Mouse (Mus musculus) kidney, adult 18-20 months (tissue): ENCODE data around the gene Csnk2b.

ENCODE experiments used
- DNase-seq: peaks from one replicate; pipeline ENCODE4 v3.0.0; 2021

The Csnk2b gene

DNA sequence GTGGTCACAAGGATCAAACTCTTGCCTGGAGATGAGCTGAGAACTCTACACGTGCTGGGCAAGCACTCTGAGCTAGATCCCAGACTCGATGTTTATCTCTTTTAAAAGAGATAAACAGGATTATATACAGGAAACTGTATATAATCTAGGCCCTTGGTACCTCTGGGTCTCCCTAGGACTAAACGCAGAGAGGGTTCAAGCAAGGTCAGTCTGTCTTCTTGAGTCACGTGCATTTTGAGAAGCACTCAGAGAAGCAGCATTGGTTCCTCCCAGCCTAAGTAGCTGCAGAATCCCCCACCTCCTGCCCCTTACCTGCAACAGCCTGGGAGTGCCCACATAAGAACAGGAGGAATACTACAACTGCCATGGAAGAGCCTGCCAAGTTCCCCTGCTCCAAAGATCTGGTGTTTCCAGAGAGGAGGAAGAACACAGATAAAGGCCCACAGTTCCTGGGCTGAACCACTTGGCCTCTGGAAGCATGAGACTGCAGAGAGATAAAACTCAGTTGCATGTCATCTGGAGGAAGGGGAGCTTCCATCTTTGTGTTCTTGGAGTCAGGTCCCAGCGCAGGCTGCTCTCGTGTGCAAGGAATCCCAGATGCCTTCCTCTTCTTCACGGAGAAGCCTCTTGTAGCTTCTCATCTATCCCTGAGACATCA lies 36.5 kb downstream of the Csnk2b start, which contains the start of gene Ly6g6f:
Gene Ly6g6f (minus strand): TSS at position 403 of the 658 bp plus-strand sequence.
- DNase-seq, result no peak

GRCm38 (mm10) chr17:35083929-35084497 lies 37.8 kb downstream of the Csnk2b start:
- DNase-seq, result no peak

- no peak for DNase-seq
These were observed 38.8 kb downstream of the Csnk2b start for GRCm38 (mm10) chr17:35082841-35083576.

DNA sequence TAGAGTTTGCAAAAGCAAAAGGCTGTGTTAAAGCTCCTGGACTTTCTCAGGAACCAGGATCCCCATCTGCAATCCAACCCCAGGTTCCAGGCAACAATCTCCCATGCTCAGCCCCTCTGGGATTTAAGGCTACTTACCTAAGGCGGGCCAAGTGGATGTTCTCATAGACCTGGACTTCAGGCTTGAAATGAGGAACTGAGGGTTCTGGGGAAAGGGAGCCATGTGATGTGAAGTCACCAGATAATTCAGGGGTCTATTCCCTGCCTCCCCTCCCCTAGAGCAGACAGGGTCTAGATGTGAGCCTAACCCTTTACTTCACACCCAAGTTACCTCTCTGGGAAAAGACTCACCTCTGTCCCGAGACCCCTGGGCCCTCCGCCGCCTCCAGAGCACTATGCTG lies 41.1 kb downstream of the Csnk2b start:
- no peak for DNase-seq

GRCm38 (mm10) chr17:35080248-35080647 lies 41.6 kb downstream of the Csnk2b start:
- DNase-seq, result no peak

DNA sequence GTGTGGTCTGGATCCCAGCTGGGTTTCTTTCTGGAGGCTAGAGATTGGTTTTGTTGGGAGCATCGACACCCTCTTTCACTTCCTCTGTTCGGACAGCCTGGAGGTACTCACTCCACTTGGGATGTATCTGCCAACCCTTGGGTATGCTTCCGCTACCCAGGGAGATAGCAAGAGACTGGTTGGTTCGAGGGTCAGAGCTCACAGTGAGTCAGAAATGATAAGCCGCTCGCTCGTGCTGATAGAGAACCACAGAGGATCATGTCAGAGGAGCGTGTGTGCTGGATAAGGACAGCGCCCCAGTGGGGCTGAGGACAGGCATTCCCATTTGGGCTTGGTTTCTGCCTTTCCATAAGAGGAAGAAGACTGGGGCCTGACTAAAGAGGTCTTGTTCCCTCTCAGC lies 42.1 kb downstream of the Csnk2b start:
- DNase-seq, result no peak

GRCm38 (mm10) chr17:35077786-35078233 lies 44.0 kb downstream of the Csnk2b start, which contains the start of gene Ly6g6d:
TSS of gene Ly6g6d (minus strand) at chr17:35078065.
- DNase-seq, result peak; percentile 80

DNA sequence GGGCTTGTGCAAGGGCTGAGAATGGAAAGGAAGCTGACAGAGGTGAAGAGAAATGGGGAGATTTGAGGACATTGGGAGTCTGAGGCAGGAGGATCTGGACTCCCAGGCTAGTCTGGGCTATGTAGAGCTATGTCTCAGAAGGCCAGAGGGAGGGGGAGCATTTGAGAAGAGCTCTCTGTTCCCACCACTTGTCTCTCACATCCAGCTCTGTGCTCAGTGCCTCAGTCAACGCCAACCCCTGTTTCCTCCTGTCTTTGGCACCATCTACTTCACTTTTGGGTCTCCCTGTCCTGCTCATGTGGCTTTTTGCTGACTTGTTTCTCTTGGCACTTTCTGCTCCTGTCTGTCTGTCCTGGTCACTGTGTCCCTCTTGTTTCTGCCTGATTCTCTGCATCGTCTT lies 44.6 kb downstream of the Csnk2b start:
- no peak for DNase-seq

- DNase-seq, result no peak
These were observed 45.2 kb downstream of the Csnk2b start, which contains the start of gene Ly6g6e for GRCm38 (mm10) chr17:35076507-35077176. TSS of gene Ly6g6e (plus strand) at chr17:35076902.

DNA sequence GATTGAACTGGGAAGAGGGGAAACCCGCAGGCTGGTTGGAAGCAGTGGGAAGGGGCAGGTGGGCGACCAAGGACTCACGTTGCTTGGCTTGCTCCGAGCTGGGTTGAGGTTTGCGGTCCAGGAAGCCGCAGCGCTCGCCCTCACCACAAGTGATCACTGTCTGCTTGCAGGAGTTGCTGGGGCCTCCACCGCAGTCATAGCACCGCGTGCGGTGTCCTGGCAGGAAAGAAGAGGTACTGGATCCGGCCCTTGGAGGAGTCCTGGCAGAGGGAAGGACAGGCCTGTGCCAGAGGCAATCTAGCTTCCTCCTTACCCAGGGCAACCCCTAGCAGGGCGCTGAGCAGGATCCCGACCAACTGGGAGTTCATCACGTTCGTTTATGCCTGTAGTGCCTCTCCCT lies 47.8 kb downstream of the Csnk2b start:
- no peak for DNase-seq

DNA sequence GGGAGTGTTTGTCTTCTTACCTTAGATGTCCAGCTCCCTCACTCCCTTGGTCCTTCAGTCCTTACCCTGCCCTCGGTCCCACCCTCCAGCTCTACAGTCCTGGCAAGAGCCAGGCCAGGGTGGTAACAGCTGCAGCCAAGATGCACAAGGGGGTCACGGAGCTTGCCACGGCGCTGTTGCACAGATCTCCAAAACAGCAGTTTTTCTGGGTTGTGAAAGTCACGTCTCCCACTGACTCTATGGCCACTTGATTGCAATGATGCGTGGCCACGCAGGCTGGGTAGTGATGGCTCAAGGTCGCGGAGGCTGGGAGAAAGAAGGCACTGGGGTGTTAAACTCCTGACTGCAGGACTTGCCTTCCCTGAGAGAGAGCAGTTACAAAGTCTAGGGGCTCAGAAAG lies 50.4 kb downstream of the Csnk2b start:
- no peak for DNase-seq

DNA sequence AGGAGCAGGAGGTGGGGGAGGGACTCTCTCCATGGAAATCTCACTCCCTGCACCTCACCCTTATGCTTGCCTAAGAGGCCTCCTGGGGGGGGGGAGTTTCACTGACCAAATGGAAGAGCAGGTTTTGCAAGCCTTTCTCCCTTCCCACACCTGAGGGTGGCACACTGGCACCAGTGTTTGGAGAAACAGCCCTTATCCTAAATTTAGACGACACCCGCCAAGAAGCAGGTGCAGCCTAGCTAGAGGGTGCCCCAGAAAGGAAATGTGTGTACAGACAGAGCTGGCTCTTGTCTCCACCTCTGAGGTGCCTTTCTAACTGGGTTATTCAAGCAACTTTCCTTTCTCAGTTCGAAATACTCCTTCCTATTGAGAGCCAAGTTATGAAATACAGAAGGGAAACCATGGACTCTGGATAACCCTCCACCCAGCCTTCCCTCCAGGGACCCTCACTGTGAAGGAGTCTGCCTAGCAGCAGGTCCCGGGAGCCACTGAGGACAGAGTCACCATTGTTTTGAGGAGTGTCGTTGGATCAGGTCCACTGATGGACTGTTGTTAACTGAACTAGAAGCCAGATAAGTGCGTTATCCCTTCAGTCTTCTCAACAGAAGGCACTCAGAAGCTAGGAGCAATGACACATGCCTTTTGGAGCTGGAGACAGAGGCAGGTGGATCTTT lies 51.2 kb downstream of the Csnk2b start:
- no peak for DNase-seq

DNA sequence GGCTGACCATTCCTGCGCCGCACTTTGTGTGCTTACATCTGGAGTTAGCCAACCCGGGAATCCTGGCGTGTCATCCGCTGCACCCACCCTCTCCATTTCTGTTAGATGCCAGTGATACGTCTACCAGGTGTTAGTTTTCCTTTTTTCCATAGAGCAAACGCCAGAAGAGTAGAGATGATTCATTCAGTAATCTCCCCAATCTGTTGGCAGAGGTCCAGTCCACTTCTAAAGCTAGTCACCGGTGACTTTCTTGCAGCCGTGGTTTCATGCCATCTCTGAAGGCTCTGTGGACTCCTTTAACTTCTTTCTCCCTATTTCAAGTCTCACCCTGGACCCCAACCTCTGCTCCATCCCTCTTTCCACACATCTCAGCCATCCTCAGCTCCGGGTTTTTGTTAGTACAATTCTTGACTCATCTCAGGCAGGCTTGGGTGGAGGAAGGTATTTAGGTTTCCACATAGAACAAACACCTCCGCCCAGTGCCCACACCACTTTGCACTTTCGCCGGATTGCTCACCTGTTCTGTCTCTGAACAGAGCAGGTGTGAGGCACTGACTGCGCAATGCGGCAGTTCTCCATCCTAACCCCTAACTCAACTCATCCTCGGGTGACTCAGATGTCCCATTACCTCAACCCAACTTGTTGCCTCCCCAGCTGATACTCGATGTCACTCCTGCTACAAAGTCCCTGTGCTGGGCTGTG lies 53.5 kb downstream of the Csnk2b start:
- no peak for DNase-seq
